Comparison of ENCODE assay signal across 9 mouse cellular contexts in genomic region chr10:84968852-84969704, GRCm38 (mm10). TPM values are rescaled to one million over a fixed set of nuclear protein-coding genes. Genes with fewer than 3 reads are reported as not detected.
DNase-seq lines count a peak whose midpoint lies in the region; ATAC-seq and TF ChIP-seq lines count a peak whose summit lies in the region.
"Had no signal": no experiment of that assay in that cellular context is flagged by ENCODE, and none has a peak within 500 bp of the region (broad histone marks: within the 10 kb centered on the region; RNA-seq: fewer than 3 reads in every experiment).

No protein-coding gene starts in this region.

- H3K27ac ChIP-seq in kidney, postnatal 0 days = peak overlapping the region; percentile 69
- H3K27ac ChIP-seq in heart, embryonic 12.5 days (ENCODE audit: poor library complexity, severe bottlenecking) = peak overlapping the region; percentile 95
- H3K27ac ChIP-seq in intestine, embryonic 15.5 days = no peak overlapping the region
- peak overlapping the region; percentile 52 for H3K27ac ChIP-seq in midbrain, postnatal 0 days (ENCODE audit: low read depth, low read length)
- H3K27ac ChIP-seq: embryonic facial prominence, embryonic 15.5 days had no signal

- DNase-seq in kidney, postnatal 0 days (ENCODE audit: low spot score) = peak; percentile 88
- no peak for DNase-seq in kidney, postnatal 4 days
- DNase-seq in midbrain, postnatal 0 days (ENCODE audit: low spot score) = peak; percentile 34
- DNase-seq in left cerebral cortex, postnatal 36 days (ENCODE audit: low spot score in 2 of 2) = no peak
- no peak for DNase-seq in ovary, postnatal 14 days (ENCODE audit: low spot score)
- DNase-seq: right cerebral cortex, postnatal 4 days had no signal

- peak; percentile 41; the same call in 1 of the 2 replicates for TF ChIP-seq CTCF in kidney, postnatal 0 days (IDR thresholded peaks at IDR 0.05; ENCODE audit: low read depth)
- TF ChIP-seq CTCF in midbrain, postnatal 0 days (IDR thresholded peaks at IDR 0.05) = peak; percentile 53

- 51% methylated on average over 12 of the region's 12 CpGs for WGBS in kidney, postnatal 0 days
- WGBS in heart, embryonic 12.5 days = 26% methylated on average over 12 of the region's 12 CpGs
- 43% methylated on average over 12 of the region's 12 CpGs for WGBS in intestine, embryonic 15.5 days
- 20% methylated on average over 12 of the region's 12 CpGs for WGBS in midbrain, postnatal 0 days

- intact Hi-C loops in left cerebral cortex, postnatal 36 days (cut with DNase I) = no loop called here

- peak overlapping the region; percentile 22; the same call in 1 of the 2 replicates for H3K4me2 ChIP-seq in kidney, postnatal 0 days (ENCODE audit: low read length)
- peak overlapping the region; percentile 48 for H3K4me2 ChIP-seq in heart, embryonic 12.5 days
- H3K4me2 ChIP-seq in intestine, embryonic 15.5 days (replicated peaks) = no peak overlapping the region; the same call in 1 of the 2 replicates
- no peak overlapping the region for H3K4me2 ChIP-seq in midbrain, postnatal 0 days (ENCODE audit: low read depth, low read length, poor library complexity, severe bottlenecking)
- H3K4me2 ChIP-seq: embryonic facial prominence, embryonic 15.5 days had no signal

- no peak for ATAC-seq in kidney, postnatal 0 days (replicated peaks; ENCODE audit: low FRiP score, low read depth)
- ATAC-seq in heart, embryonic 12.5 days (ENCODE audit: insufficient number of reproducible peaks, low FRiP score) = 0 out of 2 replicates have a peak, but pooled peaks have one; percentile 36
- ATAC-seq in intestine, embryonic 15.5 days = 0 out of 2 replicates have a peak, but pooled peaks have one; percentile 36
- 0 out of 2 replicates have a peak, but pooled peaks have one; percentile 31 for ATAC-seq in midbrain, postnatal 0 days (ENCODE audit: low FRiP score)

- H3K4me3 ChIP-seq in kidney, postnatal 0 days (replicated peaks; ENCODE audit: low read depth, low read length) = no peak overlapping the region
- no peak overlapping the region for H3K4me3 ChIP-seq in heart, embryonic 12.5 days
- no peak overlapping the region for H3K4me3 ChIP-seq in intestine, embryonic 15.5 days (replicated peaks)
- H3K4me3 ChIP-seq in midbrain, postnatal 0 days (ENCODE audit: low read depth, low read length) = no peak overlapping the region
- H3K4me3 ChIP-seq: embryonic facial prominence, embryonic 15.5 days had no signal

- H3K27me3 ChIP-seq in kidney, postnatal 0 days (ENCODE audit: insufficient read depth, low read length) = no peaks in the 10 kb centered on the region
- H3K27me3 ChIP-seq in heart, embryonic 12.5 days (replicated peaks) = no peaks in the 10 kb centered on the region
- no peaks in the 10 kb centered on the region for H3K27me3 ChIP-seq in intestine, embryonic 15.5 days (replicated peaks)
- no peaks in the 10 kb centered on the region for H3K27me3 ChIP-seq in midbrain, postnatal 0 days (ENCODE audit: insufficient read depth, low read length)
- H3K27me3 ChIP-seq: embryonic facial prominence, embryonic 15.5 days had no signal

- H3K4me1 ChIP-seq in kidney, postnatal 0 days (replicated peaks; ENCODE audit: insufficient read depth, low read length) = peaks cover 8% of the 10 kb centered on the region
- H3K4me1 ChIP-seq in heart, embryonic 12.5 days (replicated peaks) = peaks cover 41% of the 10 kb centered on the region
- H3K4me1 ChIP-seq in intestine, embryonic 15.5 days (replicated peaks) = peaks cover 3% of the 10 kb centered on the region; the same call in 1 of the 2 replicates
- peaks cover 2% of the 10 kb centered on the region; the same call in 1 of the 2 replicates for H3K4me1 ChIP-seq in midbrain, postnatal 0 days (ENCODE audit: insufficient read depth, low read length)
- H3K4me1 ChIP-seq: embryonic facial prominence, embryonic 15.5 days had no signal

- 0 out of 2 replicates have a peak, but pooled peaks cover 6% of the 10 kb centered on the region for H3K36me3 ChIP-seq in kidney, postnatal 0 days (ENCODE audit: insufficient read depth, low read length)
- H3K36me3 ChIP-seq in heart, embryonic 12.5 days = peaks cover 38% of the 10 kb centered on the region
- H3K36me3 ChIP-seq in intestine, embryonic 15.5 days = peaks cover 13% of the 10 kb centered on the region; the same call in 1 of the 2 replicates
- H3K36me3 ChIP-seq in midbrain, postnatal 0 days (ENCODE audit: insufficient read depth, low read length) = peaks cover 15% of the 10 kb centered on the region; the same call in 1 of the 2 replicates

- H3K9ac ChIP-seq in kidney, postnatal 0 days (ENCODE audit: low read depth, low read length) = no peak overlapping the region
- H3K9ac ChIP-seq in heart, embryonic 12.5 days = no peak overlapping the region
- H3K9ac ChIP-seq in intestine, embryonic 15.5 days = no peak overlapping the region
- no peak overlapping the region for H3K9ac ChIP-seq in midbrain, postnatal 0 days (replicated peaks; ENCODE audit: low read length, poor library complexity, severe bottlenecking)
- H3K9ac ChIP-seq: embryonic facial prominence, embryonic 15.5 days had no signal

- no peaks in the 10 kb centered on the region for H3K9me3 ChIP-seq in kidney, postnatal 0 days (replicated peaks; ENCODE audit: low read length)
- no peaks in the 10 kb centered on the region for H3K9me3 ChIP-seq in heart, embryonic 12.5 days (replicated peaks)
- no peaks in the 10 kb centered on the region for H3K9me3 ChIP-seq in intestine, embryonic 15.5 days
- no peaks in the 10 kb centered on the region for H3K9me3 ChIP-seq in midbrain, postnatal 0 days (ENCODE audit: low read length)
- H3K9me3 ChIP-seq: embryonic facial prominence, embryonic 15.5 days had no signal

RNA-seq across cellular contexts. Expression of gene Ric8b, which starts 51.7 kb away (rescaled TPM):
- 16.3 and 17.2 TPM in 2 replicates for polyA plus RNA-seq in kidney, postnatal 0 days (2015; fragmentation: Nextera tagmentation; extraction: Ambion mirVana)
- polyA plus RNA-seq in heart, embryonic 12.5 days (2016; fragmentation: Nextera tagmentation; extraction: Ambion mirVana) = 20.7 and 20.8 TPM in 2 replicates
- 17.2 and 18.0 TPM in 2 replicates for polyA plus RNA-seq in intestine, embryonic 15.5 days (2015; fragmentation: Nextera tagmentation; extraction: Ambion mirVana)
- total RNA-seq in midbrain, postnatal 0 days (2014; rRNA removed) = 48.4 and 61.2 TPM in 2 replicates
- polyA plus RNA-seq in midbrain, postnatal 0 days (2015; fragmentation: Nextera tagmentation; extraction: Ambion mirVana) = 34.5 and 34.8 TPM in 2 replicates
- total RNA-seq in left cerebral cortex, postnatal 36 days (2021) = 10 to 100 TPM; 46.4 to 64.5 TPM

Comparison
In these comparisons a context has a peak if more than half of its experiments do, and no peak if none do; other contexts are left out.
1. DNase-seq: peak in kidney, postnatal 0 days (single experiment) and midbrain, postnatal 0 days (single experiment); none in kidney, postnatal 4 days (0 of 2), left cerebral cortex, postnatal 36 days (0 of 2) and ovary, postnatal 14 days (single experiment).
2. H3K4me2 ChIP-seq: peak in kidney, postnatal 0 days (single experiment) and heart, embryonic 12.5 days (single experiment); none in intestine, embryonic 15.5 days (single experiment) and midbrain, postnatal 0 days (single experiment).